Mouse (Mus musculus): ENCODE measurements at regions not wholly inside any gene's neighbourhood (a gene's known extent, or its start where the extent isn't known, plus 50 kb on each side); places are given as distances from the start of the nearest gene placed in this dataset.

DNA sequence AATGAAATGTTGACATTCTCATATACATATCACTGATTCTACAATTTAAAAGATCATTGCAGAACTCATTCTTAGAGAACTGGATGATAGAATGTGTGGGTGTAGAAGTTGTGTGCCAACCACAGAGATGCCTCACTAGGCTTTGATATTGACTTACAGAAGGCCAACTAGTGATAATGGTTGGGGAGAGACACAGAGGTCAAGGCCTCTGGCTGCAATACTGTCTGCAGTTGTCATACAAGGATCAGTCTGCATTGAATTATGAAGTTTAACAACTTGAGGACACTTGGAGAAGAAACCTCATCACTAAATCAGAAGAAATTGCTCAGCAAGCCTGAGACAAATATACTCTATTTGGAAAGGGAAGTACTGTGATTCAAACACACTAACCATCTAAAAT, 357.9 kb downstream of the Dnajb9 start:
- TF ChIP-seq CTCF (IDR thresholded peaks at IDR 0.05; ENCODE audit: extremely low read depth, insufficient read depth, low read length) = no peak
- no peak for TF ChIP-seq POLR2A (IDR thresholded peaks at IDR 0.05; ENCODE audit: extremely low read depth, insufficient read depth, low read length)

Measured in cortical plate, adult 2 months (tissue).